Mouse (Mus musculus): Measurements from ENCODE around the gene Ubc.
"Not testable (repeated sequence)": the region's sequence is repeated elsewhere in the genome, so short reads cannot be mapped to it uniquely, and the experiment has no call there.

- not testable (repeated sequence) for TF ChIP-seq CTCF (IDR thresholded peaks at IDR 0.05; ENCODE audit: low read depth, low read length); POLR2A (IDR thresholded peaks at IDR 0.05; ENCODE audit: borderline replicate concordance, low read depth, low read length)
Measured at GRCm38 (mm10) chr5:125412536-125412935, 22.5 kb upstream of the Ubc start.
